Mouse (Mus musculus) limb, embryonic 12.5 days (tissue): ENCODE data around the gene Hoxa11. TPM values are rescaled to one million over a fixed set of nuclear protein-coding genes. Genes with fewer than 3 reads are reported as not detected.

ENCODE experiments used
- ATAC-seq: fragments of 200-750 bp; cut with Nextera tagmentation; 2 replicates; pipeline ENCODE4 v1.8.0; 2017; ENCODE audit warnings: low read depth, moderate TSS enrichment; ENCODE audit not compliant: insufficient number of reproducible peaks, insufficient read depth, low FRiP score, low TSS enrichment
- H3K27ac ChIP-seq: fragments of 300-500 bp; sonication (generic); 2 replicates; pipeline ENCODE4 v1.5.1; 2016; ENCODE audit warnings: mild to moderate bottlenecking, moderate library complexity
- H3K27me3 ChIP-seq: fragments of 300-500 bp; sonication (generic); 2 replicates; pipeline ENCODE4 v1.6.1; 2016; ENCODE audit warnings: mild to moderate bottlenecking, moderate library complexity
- H3K36me3 ChIP-seq: fragments of 300-500 bp; sonication (generic); 2 replicates; pipeline ENCODE4 v1.6.1; 2016; ENCODE audit warnings: mild to moderate bottlenecking, moderate library complexity
- H3K4me1 ChIP-seq: fragments of 300-500 bp; sonication (generic); replicated peaks from 2 replicates; pipeline ENCODE4 v1.6.1; 2016
- H3K4me2 ChIP-seq: fragments of 300-500 bp; sonication (generic); 2 replicates; pipeline ENCODE4 v1.6.1; 2016; ENCODE audit warnings: mild to moderate bottlenecking, moderate library complexity
- H3K4me3 ChIP-seq: fragments of 300-500 bp; sonication (generic); replicated peaks from 2 replicates; pipeline ENCODE4 v1.5.1; 2016; ENCODE audit warnings: mild to moderate bottlenecking
- H3K9ac ChIP-seq: fragments of 300-500 bp; sonication (generic); replicated peaks from 2 replicates; pipeline ENCODE4 v1.6.1; 2016; ENCODE audit warnings: mild to moderate bottlenecking, moderate library complexity
- H3K9me3 ChIP-seq: fragments of 300-500 bp; sonication (generic); 2 replicates; pipeline ENCODE4 v1.6.1; 2016; ENCODE audit warnings: mild to moderate bottlenecking, moderate library complexity
- WGBS: fragments of 180-500 bp; shearing (Covaris S2); methylation state at CpG from one replicate; pipeline ENCODE4 v1.1.7; 2016; 5-methylcytosine and 5-hydroxymethylcytosine counted together
- polyA plus RNA-seq: library from polyadenylated mRNA; unstranded; fragments of >200 nt; fragmentation: Nextera tagmentation; extraction: Ambion mirVana; gene quantifications from 2 replicates; pipeline ENCODE4 v1.2.1, GENCODE M21; 2016

Gene Hoxa11
- polyA plus RNA-seq, 1 experiment from 2014 or later: 96.8 TPM

DNA sequence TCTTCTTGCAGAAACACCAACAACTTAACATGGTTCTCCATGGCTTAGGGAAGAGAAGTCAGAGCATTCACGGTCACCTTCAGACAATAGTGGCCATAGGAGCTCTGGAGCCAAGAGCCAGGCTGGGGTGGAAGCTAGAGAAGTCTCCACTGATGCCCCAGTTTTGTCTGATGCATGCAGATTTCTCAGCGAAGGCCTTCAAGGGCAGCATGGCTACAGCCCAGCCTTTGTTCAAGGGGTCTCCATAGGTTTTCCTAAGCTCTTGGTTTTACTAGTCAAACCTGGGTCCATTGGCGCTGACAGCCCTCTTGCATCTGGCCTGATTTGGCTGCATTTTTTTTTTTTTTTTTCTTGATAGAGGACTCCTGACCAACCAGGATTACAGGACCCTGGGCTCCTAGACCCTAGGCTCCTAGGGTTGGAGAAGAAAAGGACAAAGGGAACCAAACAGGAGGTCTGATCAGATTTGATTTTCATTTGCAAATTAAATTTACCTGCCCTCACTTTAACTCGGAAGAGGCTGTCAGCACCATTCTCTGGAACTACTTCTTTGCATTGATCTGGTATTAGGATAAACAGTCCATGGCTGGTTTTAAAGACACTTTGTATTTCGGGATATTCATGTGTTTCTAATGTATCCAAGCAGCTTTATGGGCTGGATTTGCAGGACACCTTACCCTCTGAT is 18.6 kb upstream of the Hoxa11 start:
- Histone ChIP-seq H3K4me2 (peak overlapping the region; percentile 96), H3K9ac (peak overlapping the region; percentile 99), H3K4me1 (peaks cover 35% of the 10 kb centered on the region), H3K27me3 (peaks cover 67% of the 10 kb centered on the region), H3K36me3 (no peaks in the 10 kb centered on the region), H3K9me3 (no peaks in the 10 kb centered on the region), H3K27ac (peak overlapping the region; percentile 98), H3K4me3 (peak overlapping the region; percentile 99)
- 6% methylated on average over 5 of the region's 5 CpGs for WGBS
- no peak for ATAC-seq

- Histone ChIP-seq H3K4me3 (peak overlapping the region; percentile 99), H3K27ac (peak overlapping the region; percentile 98), H3K9me3 (no peaks in the 10 kb centered on the region), H3K27me3 (peaks cover 58% of the 10 kb centered on the region), H3K36me3 (peaks cover 3% of the 10 kb centered on the region; the same call in 1 of the 2 replicates), H3K9ac (peak overlapping the region; percentile 99), H3K4me2 (peak overlapping the region; percentile 96), H3K4me1 (peaks cover 26% of the 10 kb centered on the region)
- WGBS: 4% methylated on average over 6 of the region's 6 CpGs
- no peak for ATAC-seq
Observed at GRCm38 (mm10) chr6:52263321-52263585, 17.6 kb upstream of the Hoxa11 start.

GRCm38 (mm10) chr6:52262463-52263320 is 17.1 kb upstream of the Hoxa11 start:
- H3K27me3 ChIP-seq: peaks cover 59% of the 10 kb centered on the region
- peak overlapping the region; percentile 99 for H3K4me3 ChIP-seq
- peaks cover 26% of the 10 kb centered on the region for H3K4me1 ChIP-seq
- H3K4me2 ChIP-seq: peak overlapping the region; percentile 96
- peak overlapping the region; percentile 99 for H3K9ac ChIP-seq
- ATAC-seq: no peak
- no peaks in the 10 kb centered on the region for H3K9me3 ChIP-seq
- H3K27ac ChIP-seq: peak overlapping the region; percentile 98
- WGBS: 1% methylated on average over 24 of the region's 24 CpGs
- peaks cover 3% of the 10 kb centered on the region; the same call in 1 of the 2 replicates for H3K36me3 ChIP-seq

- 2% methylated on average over 9 of the region's 9 CpGs for WGBS
- ATAC-seq: no peak
- H3K27ac ChIP-seq: peak overlapping the region; percentile 98
- peak overlapping the region; percentile 99 for H3K9ac ChIP-seq
- peaks cover 3% of the 10 kb centered on the region; the same call in 1 of the 2 replicates for H3K36me3 ChIP-seq
- peak overlapping the region; percentile 99 for H3K4me3 ChIP-seq
- no peaks in the 10 kb centered on the region for H3K9me3 ChIP-seq
- H3K27me3 ChIP-seq: peaks cover 59% of the 10 kb centered on the region
- peaks cover 26% of the 10 kb centered on the region for H3K4me1 ChIP-seq
- H3K4me2 ChIP-seq: peak overlapping the region; percentile 96
Observed at GRCm38 (mm10) chr6:52261751-52262462, 16.3 kb upstream of the Hoxa11 start.

- peak within 1 kb of the TSS; percentile 96 for H3K4me2 ChIP-seq
- peaks cover 54% of the 10 kb centered on the region for H3K27me3 ChIP-seq
- H3K9me3 ChIP-seq: no peaks in the 10 kb centered on the region
- H3K9ac ChIP-seq: peak within 1 kb of the TSS; percentile 99
- under 1% methylated on average over 44 of the region's 72 CpGs for WGBS
- H3K4me3 ChIP-seq: peak within 1 kb of the TSS; percentile 99
- peak; percentile 80 for ATAC-seq
- peaks cover 21% of the 10 kb centered on the region for H3K4me1 ChIP-seq
- peaks cover 3% of the 10 kb centered on the region; the same call in 1 of the 2 replicates for H3K36me3 ChIP-seq
- H3K27ac ChIP-seq: peak within 1 kb of the TSS; percentile 98
Observed at GRCm38 (mm10) chr6:52260654-52261575, 15.3 kb upstream of the Hoxa11 start, which contains the start of gene Hoxa13. Hoxa13 (minus strand) TSS chr6:52260880.

GRCm38 (mm10) chr6:52259811-52260261 is 14.2 kb upstream of the Hoxa11 start:
- H3K9ac ChIP-seq: peak overlapping the region; percentile 99

GRCm38 (mm10) chr6:52259081-52259790 is 13.6 kb upstream of the Hoxa11 start:
- H3K27me3 ChIP-seq: peaks cover 47% of the 10 kb centered on the region
- ATAC-seq: no peak
- H3K4me3 ChIP-seq: peak overlapping the region; percentile 99
- WGBS: under 1% methylated on average over 24 of the region's 25 CpGs
- peak overlapping the region; percentile 96 for H3K4me2 ChIP-seq
- peaks cover 14% of the 10 kb centered on the region; the same call in 1 of the 2 replicates for H3K4me1 ChIP-seq
- H3K27ac ChIP-seq: peak overlapping the region; percentile 98
- peaks cover 3% of the 10 kb centered on the region; the same call in 1 of the 2 replicates for H3K36me3 ChIP-seq
- H3K9me3 ChIP-seq: no peaks in the 10 kb centered on the region
- H3K9ac ChIP-seq: peak overlapping the region; percentile 99

More at GRCm38 (mm10) chr6:52259811-52260261, 14.2 kb upstream of the Hoxa11 start:
- WGBS: under 1% methylated on average over 39 of the region's 39 CpGs
- H3K9me3 ChIP-seq: no peaks in the 10 kb centered on the region
- ATAC-seq: no peak
- peaks cover 3% of the 10 kb centered on the region; the same call in 1 of the 2 replicates for H3K36me3 ChIP-seq
- peak overlapping the region; percentile 96 for H3K4me2 ChIP-seq
- peak overlapping the region; percentile 98 for H3K27ac ChIP-seq
- peak overlapping the region; percentile 99 for H3K4me3 ChIP-seq
- peaks cover 14% of the 10 kb centered on the region; the same call in 1 of the 2 replicates for H3K4me1 ChIP-seq
- peaks cover 53% of the 10 kb centered on the region for H3K27me3 ChIP-seq

DNA sequence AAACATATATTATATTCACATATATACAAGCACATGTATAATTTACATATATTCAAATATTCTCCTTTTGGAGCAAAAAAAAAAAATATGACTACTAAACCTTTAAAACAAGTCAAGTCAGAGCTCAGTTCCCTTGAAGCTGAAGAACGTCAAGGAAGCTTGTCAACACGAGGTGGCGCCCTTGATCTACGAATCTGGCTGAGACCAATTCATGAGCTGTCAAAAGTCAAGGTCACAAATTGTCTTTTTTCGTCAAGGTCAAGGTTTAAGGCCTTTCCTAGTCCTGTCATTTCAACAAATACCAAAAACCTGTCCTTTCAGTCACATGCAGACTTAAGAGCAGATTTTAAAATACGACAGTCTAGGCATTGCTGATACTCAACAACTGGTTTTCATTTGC is 11.3 kb upstream of the Hoxa11 start:
- ATAC-seq: no peak
- Histone ChIP-seq H3K4me1 (peaks cover 25% of the 10 kb centered on the region), H3K27me3 (peaks cover 36% of the 10 kb centered on the region), H3K27ac (peak overlapping the region; percentile 46; the same call in 1 of the 2 replicates), H3K9me3 (no peaks in the 10 kb centered on the region), H3K9ac (peak overlapping the region; percentile 68), H3K36me3 (peaks cover 17% of the 10 kb centered on the region; the same call in 1 of the 2 replicates), H3K4me3 (peak overlapping the region; percentile 99), H3K4me2 (peak overlapping the region; percentile 96)
- 0% methylated on average over 6 of the region's 6 CpGs for WGBS

GRCm38 (mm10) chr6:52253511-52254500 is 8.2 kb upstream of the Hoxa11 start:
- Histone ChIP-seq H3K4me1 (peaks cover 32% of the 10 kb centered on the region), H3K27ac (peak overlapping the region; percentile 98), H3K4me3 (peak overlapping the region; percentile 99), H3K9ac (peak overlapping the region; percentile 100), H3K4me2 (peak overlapping the region; percentile 96), H3K9me3 (no peaks in the 10 kb centered on the region), H3K27me3 (peaks cover 34% of the 10 kb centered on the region), H3K36me3 (peaks cover 36% of the 10 kb centered on the region)
- no peak for ATAC-seq
- WGBS: under 1% methylated on average over 59 of the region's 59 CpGs
